Comparison of ENCODE assay signal across 10 mouse cellular contexts in the genomic region with DNA sequence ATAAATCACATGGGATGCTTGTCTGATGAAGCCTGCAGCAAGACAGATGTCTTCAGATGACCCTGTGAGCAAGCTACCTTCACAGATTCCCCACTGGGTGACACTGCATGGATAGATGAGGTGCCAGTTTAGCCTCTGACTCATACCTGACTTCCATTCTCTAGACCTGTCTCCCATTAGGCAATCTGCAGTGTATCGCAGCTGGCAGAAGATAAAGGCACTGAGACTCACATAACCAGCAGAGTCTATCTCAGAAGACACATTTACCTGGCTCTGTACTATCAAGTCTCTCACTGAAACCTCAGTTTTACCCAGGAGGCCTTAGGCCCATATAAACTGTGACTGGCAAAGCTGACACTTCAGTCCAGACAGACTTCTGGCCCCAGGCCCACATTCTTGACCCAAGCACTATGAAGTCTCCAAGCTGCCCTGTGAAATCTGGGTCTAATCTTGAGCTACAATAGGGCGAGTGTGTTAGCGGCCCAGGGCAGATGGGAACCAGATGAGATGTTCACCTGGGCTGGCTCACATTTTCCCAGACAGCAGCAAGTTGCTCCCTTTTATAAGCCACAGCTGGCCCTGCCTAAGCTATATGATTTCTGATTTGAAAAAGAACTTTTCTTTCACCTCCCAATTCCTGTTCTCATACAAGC. TPM values are rescaled to one million over a fixed set of nuclear protein-coding genes. Genes with fewer than 3 reads are reported as not detected.
DNase-seq lines count a peak whose midpoint lies in the region; ATAC-seq lines count a peak whose summit lies in the region.
"Had no signal": no experiment of that assay in that cellular context is flagged by ENCODE, and none has a peak within 500 bp of the region (broad histone marks: within the 10 kb centered on the region; RNA-seq: fewer than 3 reads in every experiment).

No protein-coding gene starts in this region.

- no peaks in the 10 kb centered on the region for H3K27me3 ChIP-seq in hindbrain, embryonic 10.5 days (ENCODE audit: insufficient read depth, poor library complexity, severe bottlenecking)
- no peaks in the 10 kb centered on the region for H3K27me3 ChIP-seq in hindbrain, embryonic 13.5 days
- H3K27me3 ChIP-seq: kidney, embryonic 15.5 days had no signal

- peak; percentile 27 for DNase-seq in hindbrain, embryonic 10.5 days (ENCODE audit: low spot score)
- DNase-seq in Muller cell, postnatal 12 days (ENCODE audit: inconsistent ontology term) = peak; percentile 25
- DNase-seq in embryo, embryonic 9.5 days (ENCODE audit: extremely low spot score) = peak; percentile 14
- DNase-seq in lung, postnatal 4 days = peak; percentile 45 to 64
- DNase-seq in cerebellum, postnatal 25 days = no peak
- DNase-seq: cerebellum, adult 11-12 months; right cerebral cortex, adult 18-20 months had no signal

- 81% methylated on average over 3 of the region's 3 CpGs for WGBS in hindbrain, embryonic 10.5 days
- 93% methylated on average over 3 of the region's 3 CpGs for WGBS in hindbrain, embryonic 13.5 days

- H3K36me3 ChIP-seq in hindbrain, embryonic 10.5 days = peaks cover 42% of the 10 kb centered on the region
- H3K36me3 ChIP-seq in hindbrain, embryonic 13.5 days = peaks cover 31% of the 10 kb centered on the region

- no peak overlapping the region for H3K4me2 ChIP-seq in hindbrain, embryonic 13.5 days
- H3K4me2 ChIP-seq: kidney, embryonic 15.5 days had no signal

- no peak for ATAC-seq in hindbrain, embryonic 13.5 days (ENCODE audit: low FRiP score)
- ATAC-seq in monocyte, adult 5-6 weeks (replicated peaks; ENCODE audit: insufficient number of reproducible peaks, low FRiP score, low TSS enrichment, poor library complexity, severe bottlenecking) = no peak

- no peaks in the 10 kb centered on the region for H3K4me1 ChIP-seq in hindbrain, embryonic 10.5 days (replicated peaks)
- H3K4me1 ChIP-seq in hindbrain, embryonic 13.5 days (replicated peaks) = no peaks in the 10 kb centered on the region
- H3K4me1 ChIP-seq: kidney, embryonic 15.5 days had no signal

- H3K4me3 ChIP-seq in hindbrain, embryonic 10.5 days = no peak overlapping the region
- H3K4me3 ChIP-seq in hindbrain, embryonic 13.5 days = no peak overlapping the region
- H3K4me3 ChIP-seq: kidney, embryonic 15.5 days had no signal

- H3K9ac ChIP-seq in hindbrain, embryonic 13.5 days = no peak overlapping the region
- H3K9ac ChIP-seq: kidney, embryonic 15.5 days had no signal

- no peak overlapping the region for H3K27ac ChIP-seq in hindbrain, embryonic 10.5 days
- no peak overlapping the region for H3K27ac ChIP-seq in hindbrain, embryonic 13.5 days
- H3K27ac ChIP-seq: kidney, embryonic 15.5 days had no signal

- no peaks in the 10 kb centered on the region for H3K9me3 ChIP-seq in hindbrain, embryonic 10.5 days
- H3K9me3 ChIP-seq in hindbrain, embryonic 13.5 days = no peaks in the 10 kb centered on the region
- H3K9me3 ChIP-seq: kidney, embryonic 15.5 days had no signal

RNA-seq across cellular contexts. Expression of a gene that starts 22.2 kb away (rescaled TPM):
- polyA plus RNA-seq in hindbrain, embryonic 10.5 days (2016; fragmentation: Nextera tagmentation; extraction: Ambion mirVana) = 8.4 and 10.5 TPM in 2 replicates
- polyA plus RNA-seq in hindbrain, embryonic 13.5 days (2015; fragmentation: Nextera tagmentation; extraction: Ambion mirVana) = 6.3 and 7.1 TPM in 2 replicates
- 17.8 to 39.0 TPM (median 23.6 TPM) in 3 replicates for total RNA-seq in monocyte, adult 5-6 weeks (2017)

Comparison
In these comparisons a context has a peak if more than half of its experiments do, and no peak if none do; other contexts are left out.
1. DNase-seq: peak in hindbrain, embryonic 10.5 days (single experiment), Muller cell, postnatal 12 days (single experiment), embryo, embryonic 9.5 days (single experiment) and lung, postnatal 4 days (2 of 2); none in cerebellum, postnatal 25 days (0 of 2).